Mouse (Mus musculus): ENCODE results near the gene Opcml.

- TF ChIP-seq CTCF (IDR thresholded peaks at IDR 0.05; ENCODE audit: control insufficient read depth, insufficient read depth, low read length) (no peak), POLR2A (IDR thresholded peaks at IDR 0.05; ENCODE audit: borderline replicate concordance, control insufficient read depth, low read depth, low read length) (no peak)
Observed at GRCm38 (mm10) chr9:27761196-27761595, 29.4 kb upstream of the Opcml start.
